8 mouse cellular contexts compared by ENCODE assay signal in genomic region chr9:108431431-108432067, GRCm38 (mm10). TPM values are rescaled to one million over a fixed set of nuclear protein-coding genes. Genes with fewer than 3 reads are reported as not detected.
A peak's percentile ranks its signal among the peaks of the same experiment; 100 is the strongest.
DNase-seq lines count a peak whose midpoint lies in the region; ATAC-seq lines count a peak whose summit lies in the region.

No protein-coding gene starts in this region.

- H3K9me3 ChIP-seq in intestine, embryonic 14.5 days (ENCODE audit: control insufficient read depth, low read length) = no peaks in the 10 kb centered on the region

- peak overlapping the region; percentile 45 for H3K4me2 ChIP-seq in intestine, embryonic 14.5 days (ENCODE audit: low read length)

- no peaks in the 10 kb centered on the region for H3K27me3 ChIP-seq in intestine, embryonic 14.5 days (replicated peaks; ENCODE audit: control insufficient read depth, insufficient read depth, low read length)

- peak; percentile 16 for DNase-seq in gastrocnemius, postnatal 10 days
- DNase-seq in gastrocnemius, postnatal 25 days = no peak
- DNase-seq in embryo, embryonic 11.5 days (ENCODE audit: low read depth, low spot score) = peak; percentile 26
- DNase-seq in intestine, embryonic 14.5 days (ENCODE audit: low spot score) = peak; percentile 62
- DNase-seq in mesoderm, embryonic 11.5 days (ENCODE audit: low read depth, low spot score) = peak; percentile 54
- no peak for DNase-seq in layer of hippocampus, postnatal 10 days (ENCODE audit: low spot score in 2 of 2)
- no peak for DNase-seq in cerebellum, adult 18-20 months
- DNase-seq in urinary bladder, postnatal 10 days (ENCODE audit: low spot score) = no peak

- H3K4me1 ChIP-seq in intestine, embryonic 14.5 days (replicated peaks; ENCODE audit: control insufficient read depth, insufficient read depth, low read length) = no peaks in the 10 kb centered on the region

- H3K9ac ChIP-seq in intestine, embryonic 14.5 days (ENCODE audit: low read length) = 0 out of 2 replicates have a peak overlapping the region, but pooled peaks have one; percentile 8

- ATAC-seq in intestine, embryonic 14.5 days (replicated peaks; ENCODE audit: low FRiP score, low TSS enrichment, low read depth) = peak; percentile 55

- WGBS in intestine, embryonic 14.5 days = 57% methylated on average over 32 of the region's 32 CpGs

- no peak overlapping the region for H3K4me3 ChIP-seq in intestine, embryonic 14.5 days (ENCODE audit: low read depth, low read length)

- no peak overlapping the region for H3K27ac ChIP-seq in intestine, embryonic 14.5 days (ENCODE audit: low read depth)

- no peaks in the 10 kb centered on the region for H3K36me3 ChIP-seq in intestine, embryonic 14.5 days (ENCODE audit: control insufficient read depth, insufficient read depth, low read length)

RNA-seq across cellular contexts. Expression of gene Ccdc36, which starts 3.3 kb away (rescaled TPM):
- under 1 TPM; 0.14 TPM for total RNA-seq in gastrocnemius, postnatal 10 days (2021)
- total RNA-seq in gastrocnemius, postnatal 25 days (2021) = not detected
- 1.5 and 1.7 TPM in 2 replicates for polyA plus RNA-seq in intestine, embryonic 14.5 days (2014; fragmentation: Nextera tagmentation; extraction: Ambion mirVana)
- total RNA-seq in layer of hippocampus, postnatal 10 days (2021) = under 1 TPM; 0.11 to 0.23 TPM

RNA-seq across cellular contexts. Expression of gene BC048562, which starts 4.7 kb away (rescaled TPM):
- total RNA-seq in gastrocnemius, postnatal 10 days (2021) = not detected
- not detected for total RNA-seq in gastrocnemius, postnatal 25 days (2021)
- polyA plus RNA-seq in intestine, embryonic 14.5 days (2014; fragmentation: Nextera tagmentation; extraction: Ambion mirVana) = not detected in 2 replicates
- total RNA-seq in layer of hippocampus, postnatal 10 days (2021) = not detected

RNA-seq across cellular contexts. Expression of gene Ccdc71, which starts 28.8 kb away (rescaled TPM):
- total RNA-seq in gastrocnemius, postnatal 10 days (2021) = 10 to 100 TPM; 20.9 to 21.2 TPM
- total RNA-seq in gastrocnemius, postnatal 25 days (2021) = 10 to 100 TPM; 16.3 to 17.2 TPM
- polyA plus RNA-seq in intestine, embryonic 14.5 days (2014; fragmentation: Nextera tagmentation; extraction: Ambion mirVana) = 43.9 and 49.7 TPM in 2 replicates
- total RNA-seq in layer of hippocampus, postnatal 10 days (2021) = 10 to 100 TPM; 33.6 to 34.1 TPM

RNA-seq across cellular contexts. Expression of gene Klhdc8b, which starts 29.8 kb away (rescaled TPM):
- total RNA-seq in gastrocnemius, postnatal 10 days (2021) = 1 to 10 TPM; 8.0 to 8.8 TPM
- total RNA-seq in gastrocnemius, postnatal 25 days (2021) = 1 to 10 TPM; 3.3 to 3.8 TPM
- 59.9 and 60.7 TPM in 2 replicates for polyA plus RNA-seq in intestine, embryonic 14.5 days (2014; fragmentation: Nextera tagmentation; extraction: Ambion mirVana)
- total RNA-seq in layer of hippocampus, postnatal 10 days (2021) = 10 to 100 TPM; 20.7 to 22.7 TPM

RNA-seq across cellular contexts. Expression of gene 1700102P08Rik, which starts 38.9 kb away (rescaled TPM):
- under 1 TPM; 0.59 to 0.72 TPM for total RNA-seq in gastrocnemius, postnatal 10 days (2021)
- total RNA-seq in gastrocnemius, postnatal 25 days (2021) = under 1 TPM; 0.40 to 0.46 TPM
- polyA plus RNA-seq in intestine, embryonic 14.5 days (2014; fragmentation: Nextera tagmentation; extraction: Ambion mirVana) = 0.55 and 0.66 TPM in 2 replicates
- total RNA-seq in layer of hippocampus, postnatal 10 days (2021) = 1 to 10 TPM; 1.9 to 2.5 TPM

Comparison
In these comparisons a context has a peak if more than half of its experiments do, and no peak if none do; other contexts are left out.
1. DNase-seq: peak in gastrocnemius, postnatal 10 days (single experiment), embryo, embryonic 11.5 days (single experiment), intestine, embryonic 14.5 days (single experiment) and mesoderm, embryonic 11.5 days (single experiment); none in gastrocnemius, postnatal 25 days (single experiment), layer of hippocampus, postnatal 10 days (0 of 2), cerebellum, adult 18-20 months (0 of 2) and urinary bladder, postnatal 10 days (single experiment).